Mouse (Mus musculus) CH12.LX (cell line): ENCODE data around the gene Ccdc114.

Source experiments
- CHD2 ChIP-seq: IDR thresholded peaks from 2 replicates; pipeline ENCODE4 v1.6.1; 2011; ENCODE audit warnings: low read length, improper control_type of control experiment
- NELFE ChIP-seq: IDR thresholded peaks from 2 replicates; pipeline ENCODE4 v1.6.1; 2011; ENCODE audit warnings: low read depth, low read length, improper control_type of control experiment
- TBP ChIP-seq: conservative IDR thresholded peaks from 2 replicates; pipeline ENCODE4 v1.6.1; 2011; ENCODE audit warnings: low read depth, low read length, improper control_type of control experiment
- UBTF ChIP-seq: IDR thresholded peaks from 2 replicates; pipeline ENCODE4 v1.6.1; 2012; ENCODE audit warnings: low read depth, mild to moderate bottlenecking, inconsistent platforms, low read length, improper control_type of control experiment, moderate library complexity

GRCm38 (mm10) chr7:45939836-45940235 lies 16.0 kb downstream of the Ccdc114 start:
- TF ChIP-seq TBP (no peak), NELFE (no peak), CHD2 (no peak), UBTF (no peak)
